Mouse (Mus musculus) lung, embryonic 14.5 days (tissue): ENCODE measurements at regions not wholly inside any gene's neighbourhood (a gene's known extent, or its start where the extent isn't known, plus 50 kb on each side); places are given as distances from the start of the nearest gene placed in this dataset.

Source experiments
- ATAC-seq: fragments of 200-750 bp; cut with Nextera tagmentation; 2 replicates; pipeline ENCODE4 v1.8.0; 2017; ENCODE audit warnings: mild to moderate bottlenecking, moderate TSS enrichment, moderate library complexity; ENCODE audit not compliant: insufficient read depth
- DNase-seq: peaks from one replicate; pipeline ENCODE4 v3.0.0-alpha.2; 2015
- H3K27ac ChIP-seq: fragments of 300-500 bp; sonication (generic); 2 replicates; pipeline ENCODE4 v1.5.1; 2014; ENCODE audit warnings: low read depth, mild to moderate bottlenecking, moderate library complexity
- H3K27me3 ChIP-seq: fragments of 300-500 bp; sonication (generic); 2 replicates; pipeline ENCODE4 v1.6.1; 2014; ENCODE audit warnings: low read length, control low read depth; ENCODE audit not compliant: insufficient read depth
- H3K36me3 ChIP-seq: fragments of 300-500 bp; sonication (generic); 2 replicates; pipeline ENCODE4 v1.6.1; 2014; ENCODE audit warnings: control low read depth; ENCODE audit not compliant: insufficient read depth
- H3K4me1 ChIP-seq: fragments of 300-500 bp; sonication (generic); 2 replicates; pipeline ENCODE4 v1.6.1; 2014; ENCODE audit warnings: antibody characterized with exemption, control low read depth; ENCODE audit not compliant: insufficient read depth
- H3K4me2 ChIP-seq: fragments of 300-500 bp; sonication (generic); 2 replicates; pipeline ENCODE4 v1.6.1; 2014; ENCODE audit warnings: mild to moderate bottlenecking
- H3K4me3 ChIP-seq: fragments of 300-500 bp; sonication (generic); 2 replicates; pipeline ENCODE4 v1.5.1; 2014; ENCODE audit warnings: low read depth, low read length
- H3K9ac ChIP-seq: fragments of 300-500 bp; sonication (generic); 2 replicates; pipeline ENCODE4 v1.6.1; 2014
- H3K9me3 ChIP-seq: fragments of 300-500 bp; sonication (generic); 2 replicates; pipeline ENCODE4 v1.6.1; 2016; ENCODE audit warnings: low read depth, low read length, control low read depth
- CTCF ChIP-seq: IDR thresholded peaks from 2 replicates; pipeline ENCODE4 v1.5.1; 2016; ENCODE audit warnings: antibody characterized with exemption, low read depth
- WGBS: fragments of 180-500 bp; shearing (Covaris S2); extraction: QIAGEN DNeasy Blood & Tissue Kit; methylation state at CpG from one replicate; pipeline ENCODE4 v1.1.7; 2014; 5-methylcytosine and 5-hydroxymethylcytosine counted together

DNA sequence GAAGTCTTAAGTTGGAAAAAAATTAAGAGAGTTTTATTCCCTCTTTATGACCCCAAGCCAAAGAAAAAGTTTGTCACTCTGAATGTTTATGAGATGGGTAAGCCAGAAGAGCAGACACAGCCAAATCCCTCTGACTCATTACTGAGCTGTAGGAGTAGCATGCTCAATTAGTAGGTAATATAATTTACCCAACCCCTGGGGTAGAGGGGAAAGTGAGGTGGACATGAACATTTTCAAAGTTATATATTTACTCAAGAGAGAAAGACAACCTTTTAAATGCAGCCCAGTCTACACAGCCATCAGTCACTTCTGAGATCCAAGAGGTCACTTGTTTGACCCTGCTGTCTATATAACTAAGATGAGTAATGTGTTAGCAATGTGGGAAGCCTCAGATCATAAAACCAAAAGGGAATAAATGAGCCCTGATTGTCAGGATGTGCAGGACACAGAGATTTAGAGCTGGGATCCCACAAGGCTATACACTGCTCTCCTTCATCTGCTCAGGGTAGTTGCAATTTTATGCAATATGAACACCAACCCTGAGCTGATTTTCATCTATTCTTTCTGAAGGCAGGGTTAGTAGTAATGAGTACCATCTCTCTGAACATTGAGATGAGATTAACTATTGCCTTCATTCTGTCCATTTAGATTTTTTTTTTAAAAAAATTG is 114.7 kb upstream of the Ndp start:
- H3K36me3 ChIP-seq: no peaks in the 10 kb centered on the region
- TF ChIP-seq CTCF: no peak
- H3K4me3 ChIP-seq: no peak overlapping the region
- H3K27me3 ChIP-seq: no peaks in the 10 kb centered on the region
- H3K4me1 ChIP-seq: no peaks in the 10 kb centered on the region
- no peaks in the 10 kb centered on the region for H3K9me3 ChIP-seq
- no peak overlapping the region for H3K27ac ChIP-seq
- H3K4me2 ChIP-seq: no peak overlapping the region
- H3K9ac ChIP-seq: no peak overlapping the region
- DNase-seq: no peak
- no peak for ATAC-seq

GRCm38 (mm10) chrX:17017823-17018222 is 106.2 kb upstream of the Ndp start:
- Histone ChIP-seq H3K4me3 (no peak overlapping the region), H3K9ac (no peak overlapping the region), H3K36me3 (no peaks in the 10 kb centered on the region), H3K27ac (no peak overlapping the region), H3K27me3 (no peaks in the 10 kb centered on the region), H3K4me2 (no peak overlapping the region), H3K9me3 (no peaks in the 10 kb centered on the region), H3K4me1 (no peaks in the 10 kb centered on the region)
- WGBS: 77% methylated on average over 1 of the region's 1 CpGs
- DNase-seq (no peak), ATAC-seq (no peak)
- no peak for TF ChIP-seq CTCF

GRCm38 (mm10) chrX:17009188-17009587 is 97.6 kb upstream of the Ndp start:
- no peak overlapping the region for H3K27ac ChIP-seq
- TF ChIP-seq CTCF: no peak
- H3K4me3 ChIP-seq: no peak overlapping the region

DNA sequence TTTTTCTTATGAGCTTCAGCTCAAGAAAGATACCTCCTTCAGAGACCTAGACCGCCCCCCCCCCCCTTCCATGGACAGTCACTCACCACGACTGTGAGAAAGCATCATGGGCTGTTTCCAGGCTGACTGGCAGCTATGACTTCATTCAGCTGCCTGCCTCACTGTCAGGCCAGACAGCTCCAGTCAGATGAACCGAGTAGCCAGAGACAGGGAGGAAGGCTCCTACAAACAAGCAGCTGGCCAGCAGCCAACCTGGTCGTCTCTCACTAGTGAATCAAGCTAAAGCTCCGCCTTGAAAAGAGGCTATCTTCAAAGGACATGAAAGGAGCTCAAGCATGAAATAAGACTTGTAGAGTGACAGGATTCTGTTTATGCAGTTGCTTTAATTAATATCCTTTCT is 87.0 kb upstream of the Ndp start:
- Histone ChIP-seq H3K27ac (no peak overlapping the region), H3K27me3 (no peaks in the 10 kb centered on the region), H3K9me3 (no peaks in the 10 kb centered on the region), H3K4me2 (no peak overlapping the region), H3K36me3 (no peaks in the 10 kb centered on the region), H3K4me3 (no peak overlapping the region), H3K4me1 (no peaks in the 10 kb centered on the region), H3K9ac (no peak overlapping the region)
- TF ChIP-seq CTCF: no peak
- ATAC-seq (peak; percentile 98), DNase-seq (peak; percentile 93)
- WGBS: 17% methylated on average over 4 of the region's 5 CpGs

More at GRCm38 (mm10) chrX:17009188-17009587, 97.6 kb upstream of the Ndp start:
- Histone ChIP-seq H3K4me1 (no peaks in the 10 kb centered on the region), H3K9me3 (no peaks in the 10 kb centered on the region), H3K27me3 (no peaks in the 10 kb centered on the region), H3K36me3 (no peaks in the 10 kb centered on the region), H3K9ac (no peak overlapping the region), H3K4me2 (no peak overlapping the region)
- ATAC-seq (no peak), DNase-seq (no peak)
- 32% methylated on average over 2 of the region's 2 CpGs for WGBS
